Mouse (Mus musculus) embryonic fibroblast, embryonic 13.5 days (primary cell): ENCODE results near the gene Clptm1. TPM values are rescaled to one million over a fixed set of nuclear protein-coding genes. Genes with fewer than 3 reads are reported as not detected.

Experiments used
- H3K27ac ChIP-seq: 2 replicates; pipeline ENCODE4 v1.5.1; 2012; ENCODE audit warnings: low read length, control low read depth, inconsistent platforms; ENCODE audit not compliant: insufficient read depth
- H3K4me1 ChIP-seq: 2 replicates; pipeline ENCODE4 v1.6.1; 2011; ENCODE audit warnings: low read length; ENCODE audit not compliant: control insufficient read depth, insufficient read depth
- H3K4me3 ChIP-seq: 2 replicates; pipeline ENCODE4 v1.5.1; 2011; ENCODE audit warnings: mild to moderate bottlenecking, control low read depth, low read length; ENCODE audit not compliant: insufficient read depth
- CTCF ChIP-seq: IDR thresholded peaks from 2 replicates; pipeline ENCODE4 v1.5.1; 2011; ENCODE audit warnings: mild to moderate bottlenecking, control low read depth, low read length, moderate library complexity, borderline replicate concordance; ENCODE audit not compliant: insufficient read depth
- POLR2A ChIP-seq: IDR thresholded peaks from 2 replicates; pipeline ENCODE4 v1.6.1; 2011; ENCODE audit warnings: low read depth, mild to moderate bottlenecking, control low read depth, low read length, moderate library complexity
- polyA plus RNA-seq: library from polyadenylated mRNA; stranded (reverse); fragments of >200 nt; gene quantifications from 2 replicates; pipeline ENCODE4 v1.2.4, GENCODE M21; 2011; ENCODE audit warnings: low read depth; ENCODE audit not compliant: missing spikeins, insufficient read length

Clptm1 gene
- polyA plus RNA-seq, 1 experiment: 124 TPM

GRCm38 (mm10) chr7:19700299-19701068 lies 35.7 kb upstream of the Clptm1 start:
- H3K27ac ChIP-seq: no peak overlapping the region
- no peak for TF ChIP-seq CTCF
- no peak for TF ChIP-seq POLR2A
- no peak overlapping the region for H3K4me3 ChIP-seq
- 0 out of 2 replicates have a peak, but pooled peaks cover 3% of the 10 kb centered on the region for H3K4me1 ChIP-seq

GRCm38 (mm10) chr7:19699827-19700148 lies 35.0 kb upstream of the Clptm1 start:
- Histone ChIP-seq H3K27ac (no peak overlapping the region), H3K4me3 (no peak overlapping the region)
- TF ChIP-seq CTCF (no peak), POLR2A (no peak)

GRCm38 (mm10) chr7:19698907-19699826 lies 34.3 kb upstream of the Clptm1 start, which contains the start of gene Apoe:
Gene Apoe (minus strand): TSS chr7:19699188.
- Histone ChIP-seq H3K4me3 (no peak within 1 kb of the TSS), H3K4me1 (0 out of 2 replicates have a peak, but pooled peaks cover 3% of the 10 kb centered on the region), H3K27ac (no peak within 1 kb of the TSS)
- TF ChIP-seq CTCF (no peak), POLR2A (no peak)

More at GRCm38 (mm10) chr7:19699827-19700148, 35.0 kb upstream of the Clptm1 start:
- 0 out of 2 replicates have a peak, but pooled peaks cover 3% of the 10 kb centered on the region for H3K4me1 ChIP-seq

GRCm38 (mm10) chr7:19697949-19698906 lies 33.4 kb upstream of the Clptm1 start:
- no peak overlapping the region for H3K4me3 ChIP-seq

GRCm38 (mm10) chr7:19696336-19696873 lies 31.6 kb upstream of the Clptm1 start:
- 0 out of 2 replicates have a peak, but pooled peaks cover 3% of the 10 kb centered on the region for H3K4me1 ChIP-seq
- no peak overlapping the region for H3K27ac ChIP-seq
- H3K4me3 ChIP-seq: no peak overlapping the region
- TF ChIP-seq POLR2A: no peak
- TF ChIP-seq CTCF: no peak

More at GRCm38 (mm10) chr7:19697949-19698906, 33.4 kb upstream of the Clptm1 start:
- Histone ChIP-seq H3K27ac (no peak overlapping the region), H3K4me1 (0 out of 2 replicates have a peak, but pooled peaks cover 3% of the 10 kb centered on the region)
- TF ChIP-seq CTCF: no peak

GRCm38 (mm10) chr7:19695881-19696280 lies 31.0 kb upstream of the Clptm1 start:
- H3K4me3 ChIP-seq: no peak overlapping the region
- H3K27ac ChIP-seq: no peak overlapping the region
- TF ChIP-seq CTCF: no peak
- TF ChIP-seq POLR2A: no peak
- H3K4me1 ChIP-seq: 0 out of 2 replicates have a peak, but pooled peaks cover 3% of the 10 kb centered on the region

- 0 out of 2 replicates have a peak, but pooled peaks cover 3% of the 10 kb centered on the region for H3K4me1 ChIP-seq
- no peak overlapping the region for H3K4me3 ChIP-seq
- H3K27ac ChIP-seq: no peak overlapping the region
- TF ChIP-seq POLR2A (no peak), CTCF (no peak)
Observed at GRCm38 (mm10) chr7:19695213-19695594, 30.4 kb upstream of the Clptm1 start.

GRCm38 (mm10) chr7:19694336-19695212 lies 29.7 kb upstream of the Clptm1 start:
- Histone ChIP-seq H3K4me3 (no peak overlapping the region), H3K27ac (no peak overlapping the region), H3K4me1 (0 out of 2 replicates have a peak, but pooled peaks cover 3% of the 10 kb centered on the region)
- TF ChIP-seq POLR2A (no peak), CTCF (no peak)
